Mouse (Mus musculus) intestine, embryonic 14.5 days (tissue): ENCODE results near the gene Il15. TPM values are rescaled to one million over a fixed set of nuclear protein-coding genes. Genes with fewer than 3 reads are reported as not detected.
A peak's percentile ranks its signal among the peaks of the same experiment; 100 is the strongest.

ENCODE experiments used
- ATAC-seq: fragments of 200-750 bp; cut with Nextera tagmentation; replicated peaks from 2 replicates; pipeline ENCODE4 v1.8.0; 2017; ENCODE audit warnings: low read depth, moderate number of reproducible peaks, moderate TSS enrichment, moderate library complexity; ENCODE audit not compliant: low FRiP score, low TSS enrichment
- DNase-seq: peaks from one replicate; pipeline ENCODE4 v3.0.0-alpha.2; 2018; ENCODE audit warnings: low spot score
- H3K27ac ChIP-seq: fragments of 300-500 bp; sonication (generic); 2 replicates; pipeline ENCODE4 v1.5.1; 2014; ENCODE audit warnings: low read depth, mild to moderate bottlenecking, control low read depth
- H3K27me3 ChIP-seq: fragments of 300-500 bp; sonication (generic); replicated peaks from 2 replicates; pipeline ENCODE4 v1.6.1; 2014; ENCODE audit warnings: low read length, control low read depth; ENCODE audit not compliant: control insufficient read depth, insufficient read depth
- H3K36me3 ChIP-seq: fragments of 300-500 bp; sonication (generic); 2 replicates; pipeline ENCODE4 v1.6.1; 2014; ENCODE audit warnings: low read length, control low read depth; ENCODE audit not compliant: control insufficient read depth, insufficient read depth
- H3K4me1 ChIP-seq: fragments of 300-500 bp; sonication (generic); replicated peaks from 2 replicates; pipeline ENCODE4 v1.6.1; 2014; ENCODE audit warnings: low read length, control low read depth, mixed read lengths; ENCODE audit not compliant: control insufficient read depth, insufficient read depth
- H3K4me2 ChIP-seq: fragments of 300-500 bp; sonication (generic); 2 replicates; pipeline ENCODE4 v1.6.1; 2014; ENCODE audit warnings: low read length
- H3K4me3 ChIP-seq: fragments of 300-500 bp; sonication (generic); 2 replicates; pipeline ENCODE4 v1.5.1; 2014; ENCODE audit warnings: low read depth, low read length, control low read depth, mixed read lengths
- H3K9ac ChIP-seq: fragments of 300-500 bp; sonication (generic); 2 replicates; pipeline ENCODE4 v1.6.1; 2014; ENCODE audit warnings: mild to moderate bottlenecking, low read length
- H3K9me3 ChIP-seq: fragments of 300-500 bp; sonication (generic); 2 replicates; pipeline ENCODE4 v1.6.1; 2016; ENCODE audit warnings: low read length, control low read depth; ENCODE audit not compliant: control insufficient read depth
- WGBS: fragments of 180-500 bp; shearing (Covaris S2); extraction: QIAGEN DNeasy Blood & Tissue Kit; methylation state at CpG from one replicate; pipeline ENCODE4 v1.1.7; 2014; 5-methylcytosine and 5-hydroxymethylcytosine counted together
- polyA plus RNA-seq: library from polyadenylated mRNA; unstranded; fragments of >200 nt; fragmentation: Nextera tagmentation; extraction: Ambion mirVana; gene quantifications from 2 replicates; pipeline ENCODE4 v1.2.1, GENCODE M21; 2014

Il15 gene
- polyA plus RNA-seq, 1 experiment from 2014 or later, result 13.8 TPM

DNA sequence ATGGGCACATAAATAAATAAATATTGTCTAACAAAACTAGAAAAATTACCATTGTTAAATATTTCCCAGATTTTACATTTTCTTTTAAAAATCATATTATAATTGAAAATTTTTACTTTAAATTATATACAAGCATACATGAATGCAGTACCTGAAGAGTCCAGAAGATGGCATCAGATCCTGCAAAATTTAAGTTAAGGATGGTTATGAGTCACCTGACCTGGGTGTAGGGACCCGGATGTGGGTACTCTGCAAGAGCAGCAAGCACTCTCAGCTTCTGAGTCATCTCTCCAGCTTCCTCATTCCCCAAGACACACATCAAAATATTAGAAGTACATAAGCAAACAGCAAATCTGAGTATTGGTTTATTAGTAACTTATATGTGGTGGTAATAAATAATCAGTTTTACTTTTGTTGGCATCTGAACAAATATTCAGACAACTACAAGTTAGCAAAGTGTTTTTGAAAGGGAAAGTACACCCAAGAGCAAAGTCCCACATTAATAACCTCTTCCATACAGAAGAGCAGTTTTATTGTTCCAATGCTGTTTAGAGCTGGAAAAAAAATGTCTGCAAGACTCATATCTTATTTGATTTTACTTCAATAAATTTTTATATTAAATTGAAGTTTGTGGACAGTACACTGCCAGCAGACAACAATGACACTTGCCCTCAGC is 51.6 kb downstream of the Il15 start:
- 56% methylated on average over 1 of the region's 1 CpGs for WGBS
- Histone ChIP-seq H3K4me2 (no peak overlapping the region), H3K27me3 (no peaks in the 10 kb centered on the region), H3K27ac (no peak overlapping the region), H3K4me3 (no peak overlapping the region), H3K36me3 (no peaks in the 10 kb centered on the region), H3K4me1 (no peaks in the 10 kb centered on the region), H3K9me3 (no peaks in the 10 kb centered on the region), H3K9ac (no peak overlapping the region)
- DNase-seq, result no peak
- ATAC-seq, result no peak

DNA sequence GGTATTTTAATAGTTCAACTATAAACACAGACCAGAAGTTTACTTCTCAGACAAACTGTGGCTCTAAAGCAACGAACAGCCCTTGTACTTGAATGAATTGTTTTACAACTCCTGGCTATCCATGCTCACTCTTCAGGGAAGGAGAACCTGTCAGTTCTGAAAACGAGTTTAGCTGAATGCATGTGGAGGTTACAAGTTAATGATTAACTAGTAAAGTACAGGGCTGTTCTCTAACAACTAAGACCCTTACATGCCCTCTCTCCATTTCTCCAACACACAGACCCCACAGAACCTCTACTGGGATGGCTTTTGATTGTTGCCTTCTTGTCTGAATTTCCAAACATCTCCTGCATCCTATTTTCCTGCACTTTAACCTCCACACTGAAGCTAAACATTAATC is 53.7 kb downstream of the Il15 start:
- DNase-seq (no peak), ATAC-seq (peak; percentile 55)
- H3K4me2 ChIP-seq, result no peak overlapping the region
- no peaks in the 10 kb centered on the region for H3K36me3 ChIP-seq
- H3K27me3 ChIP-seq, result no peaks in the 10 kb centered on the region
- no peak overlapping the region for H3K4me3 ChIP-seq
- no peak overlapping the region for H3K9ac ChIP-seq
- H3K4me1 ChIP-seq, result no peaks in the 10 kb centered on the region
- WGBS, result 9% methylated on average over 2 of the region's 2 CpGs
- H3K9me3 ChIP-seq, result no peaks in the 10 kb centered on the region
- no peak overlapping the region for H3K27ac ChIP-seq

DNA sequence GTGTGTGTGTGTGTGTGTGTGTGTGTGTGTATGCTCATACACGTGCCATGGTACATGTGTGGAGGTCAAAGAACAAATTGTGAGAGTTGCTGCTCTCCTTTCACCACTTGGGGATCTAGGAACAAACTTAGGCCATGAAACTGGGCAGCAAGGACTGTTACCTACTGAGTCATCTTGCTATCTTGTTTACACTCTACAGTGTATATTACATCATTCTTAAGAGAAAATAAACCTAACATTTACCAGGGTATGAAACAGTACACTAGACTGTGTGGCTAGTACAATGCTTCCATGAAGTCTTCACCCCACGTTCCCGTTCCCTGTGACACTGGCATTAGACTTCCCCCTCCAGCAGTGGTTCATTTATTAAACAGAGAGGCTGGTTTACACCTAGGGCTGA is 56.5 kb downstream of the Il15 start:
- Histone ChIP-seq H3K9ac (no peak overlapping the region), H3K4me1 (no peaks in the 10 kb centered on the region), H3K27ac (no peak overlapping the region), H3K36me3 (no peaks in the 10 kb centered on the region), H3K9me3 (no peaks in the 10 kb centered on the region), H3K4me3 (no peak overlapping the region), H3K4me2 (no peak overlapping the region), H3K27me3 (no peaks in the 10 kb centered on the region)
- WGBS, result 67% methylated on average over 3 of the region's 3 CpGs
- DNase-seq (no peak), ATAC-seq (no peak; the same call in 1 of the 2 replicates)

DNA sequence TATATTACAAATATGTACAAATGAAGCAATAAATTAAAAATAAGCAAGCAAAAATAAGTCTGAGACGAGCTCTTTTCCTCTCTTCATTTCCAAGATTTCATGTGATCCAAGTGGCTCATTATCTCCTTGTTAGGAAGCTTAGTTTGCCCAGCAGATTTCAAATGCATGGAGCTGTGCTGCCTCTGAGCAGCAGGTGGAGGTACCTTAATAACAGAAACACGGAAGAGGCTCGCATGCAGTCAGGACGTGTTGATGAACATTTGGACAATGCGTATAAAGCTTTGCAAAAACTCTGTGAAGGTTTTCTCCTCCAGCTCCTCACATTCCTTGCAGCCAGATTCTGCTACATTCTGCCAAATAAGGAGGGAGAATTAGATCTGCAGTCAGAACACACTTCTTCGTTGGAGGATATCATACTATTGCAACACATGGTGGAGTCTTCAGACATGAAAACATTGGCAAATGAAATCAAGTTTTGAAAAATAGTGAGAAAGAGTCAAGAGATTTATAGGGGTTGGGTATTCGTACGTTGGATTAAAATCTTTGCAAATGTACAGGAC is 71.3 kb downstream of the Il15 start:
- ATAC-seq, result no peak
- Histone ChIP-seq H3K4me1 (no peaks in the 10 kb centered on the region), H3K27ac (no peak overlapping the region), H3K9me3 (no peaks in the 10 kb centered on the region), H3K4me3 (no peak overlapping the region), H3K4me2 (no peak overlapping the region), H3K27me3 (no peaks in the 10 kb centered on the region), H3K36me3 (no peaks in the 10 kb centered on the region), H3K9ac (no peak overlapping the region)
- DNase-seq, result no peak
- WGBS, result 89% methylated on average over 8 of the region's 8 CpGs

DNA sequence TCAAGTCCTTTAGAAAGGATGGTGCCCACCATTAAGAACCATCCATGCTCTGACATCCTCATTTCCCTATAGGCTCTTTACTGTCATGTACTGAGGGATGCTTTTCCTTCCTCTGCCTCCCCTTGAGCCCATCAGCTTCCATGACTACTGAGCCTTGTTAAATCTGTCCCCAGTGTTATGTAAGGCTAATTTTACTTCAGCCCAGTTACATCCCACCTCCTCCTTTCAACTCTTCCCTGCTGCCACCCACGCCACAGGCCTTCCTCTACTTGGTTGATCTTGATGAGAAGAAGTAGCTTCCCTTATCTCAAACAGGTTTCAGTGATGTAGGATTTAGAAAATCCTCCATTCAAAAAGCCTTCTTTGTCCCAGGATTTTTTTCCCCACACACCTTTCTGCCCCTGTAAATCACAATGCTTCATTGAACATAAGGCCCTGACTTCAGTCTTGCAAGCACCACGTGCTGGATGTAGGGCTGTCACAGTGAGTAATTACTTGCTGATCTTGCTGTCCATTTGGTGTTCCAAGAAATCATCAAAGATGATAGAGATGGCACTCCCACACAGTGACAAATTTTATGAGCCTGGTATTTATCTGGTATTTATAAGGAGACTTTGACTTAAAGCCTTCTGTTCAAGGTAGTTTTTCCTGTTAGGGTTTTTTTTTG is 74.9 kb downstream of the Il15 start:
- no peak overlapping the region for H3K4me3 ChIP-seq
- no peak for ATAC-seq
- WGBS, result 47% methylated on average over 2 of the region's 2 CpGs

DNA sequence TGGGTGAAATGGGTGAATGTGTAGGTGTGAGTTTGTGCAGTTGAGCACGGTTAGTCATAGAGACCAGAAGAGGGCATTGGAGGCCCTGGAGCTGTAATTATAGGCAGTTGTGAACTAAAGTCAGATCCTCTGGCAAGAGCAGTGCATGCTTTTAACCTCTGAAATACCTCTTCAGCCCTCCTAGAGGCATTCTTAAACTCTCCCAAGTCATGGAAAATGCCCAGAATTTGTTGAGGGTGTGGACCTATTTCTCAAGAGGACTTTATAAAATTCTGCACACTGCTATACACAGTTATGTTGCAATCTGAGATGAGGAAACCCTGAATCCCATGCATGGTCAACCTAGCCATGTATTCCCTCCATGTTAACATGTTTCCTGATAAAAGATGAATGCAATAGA is 77.0 kb downstream of the Il15 start:
- H3K4me2 ChIP-seq, result no peak overlapping the region
- H3K27ac ChIP-seq, result no peak overlapping the region
- DNase-seq (no peak), ATAC-seq (no peak)
- no peaks in the 10 kb centered on the region for H3K36me3 ChIP-seq
- no peaks in the 10 kb centered on the region for H3K27me3 ChIP-seq
- no peak overlapping the region for H3K4me3 ChIP-seq
- H3K9ac ChIP-seq, result no peak overlapping the region
- 87% methylated on average over 1 of the region's 1 CpGs for WGBS
- H3K9me3 ChIP-seq, result no peaks in the 10 kb centered on the region
- no peaks in the 10 kb centered on the region for H3K4me1 ChIP-seq

More for the DNA sequence above, 74.9 kb downstream of the Il15 start:
- Histone ChIP-seq H3K36me3 (no peaks in the 10 kb centered on the region), H3K27me3 (no peaks in the 10 kb centered on the region), H3K4me2 (no peak overlapping the region), H3K4me1 (no peaks in the 10 kb centered on the region), H3K9me3 (no peaks in the 10 kb centered on the region), H3K27ac (no peak overlapping the region), H3K9ac (no peak overlapping the region)
- no peak for DNase-seq

DNA sequence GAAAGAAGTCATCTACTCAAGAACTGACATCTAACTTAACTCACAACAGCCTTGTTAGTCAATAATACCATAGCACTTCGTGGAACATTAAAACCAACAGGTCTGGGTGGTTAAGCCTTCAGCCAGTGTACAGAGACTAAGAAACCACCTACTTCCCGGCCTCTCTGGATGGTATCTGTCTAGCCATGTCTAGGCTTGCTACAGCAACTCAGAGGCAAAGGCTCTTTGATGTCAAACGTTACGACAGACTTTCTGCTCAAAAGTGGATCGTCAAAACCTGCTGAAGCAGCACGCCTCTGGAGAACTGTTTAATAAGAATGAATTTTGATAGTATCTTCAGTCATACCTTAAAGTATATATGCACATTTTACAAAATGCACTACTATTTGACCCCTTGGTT is 77.4 kb downstream of the Il15 start:
- Histone ChIP-seq H3K36me3 (no peaks in the 10 kb centered on the region), H3K27me3 (no peaks in the 10 kb centered on the region), H3K4me2 (no peak overlapping the region), H3K4me3 (no peak overlapping the region), H3K9ac (no peak overlapping the region), H3K4me1 (no peaks in the 10 kb centered on the region), H3K9me3 (no peaks in the 10 kb centered on the region), H3K27ac (no peak overlapping the region)
- ATAC-seq, result no peak
- WGBS, result 83% methylated on average over 6 of the region's 6 CpGs
- DNase-seq, result no peak

DNA sequence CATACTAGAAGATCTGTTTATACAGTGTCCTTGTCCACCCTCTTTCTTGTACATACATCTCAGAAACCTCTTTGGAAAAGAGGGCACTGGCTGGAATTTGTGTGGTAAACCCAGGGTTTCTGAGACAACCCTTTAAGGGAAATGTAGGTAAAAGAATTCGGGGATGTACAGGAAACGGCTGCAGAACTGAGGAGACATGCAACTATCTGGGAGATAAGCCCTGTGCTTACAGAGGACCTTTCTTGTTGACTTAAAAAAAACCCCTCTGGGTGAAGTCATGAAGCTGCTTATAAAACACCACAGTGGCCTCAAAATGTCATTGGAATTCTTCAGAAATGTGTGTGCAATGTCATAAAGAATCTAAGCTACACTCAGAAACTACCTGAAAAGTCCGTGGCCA is 85.6 kb downstream of the Il15 start:
- WGBS, result 68% methylated on average over 3 of the region's 3 CpGs
- Histone ChIP-seq H3K9ac (no peak overlapping the region), H3K36me3 (no peaks in the 10 kb centered on the region), H3K27ac (no peak overlapping the region), H3K4me2 (no peak overlapping the region), H3K27me3 (no peaks in the 10 kb centered on the region), H3K4me1 (no peaks in the 10 kb centered on the region), H3K4me3 (no peak overlapping the region), H3K9me3 (no peaks in the 10 kb centered on the region)
- no peak for ATAC-seq
- DNase-seq, result no peak

DNA sequence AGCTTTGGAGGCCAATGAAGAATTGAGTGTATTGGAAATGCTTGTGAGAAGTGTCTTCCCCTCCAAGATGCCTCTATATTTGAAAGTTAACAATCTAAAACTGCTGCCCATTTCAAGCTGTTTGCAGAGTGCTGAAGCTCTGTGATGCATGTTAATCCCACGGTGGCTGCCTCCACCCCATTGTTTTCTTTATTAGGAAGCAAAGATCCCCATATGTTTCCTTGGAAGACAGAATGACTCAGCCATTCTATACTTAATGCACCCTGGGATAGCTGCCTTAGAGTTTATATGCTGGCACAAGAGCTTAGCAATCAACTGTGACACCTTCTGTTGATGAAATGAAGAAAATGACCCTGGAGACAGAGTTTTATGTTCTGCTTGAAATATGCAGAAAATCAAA is 96.6 kb downstream of the Il15 start:
- H3K9ac ChIP-seq, result no peak overlapping the region
- no peaks in the 10 kb centered on the region for H3K4me1 ChIP-seq
- H3K36me3 ChIP-seq, result no peaks in the 10 kb centered on the region
- DNase-seq (no peak), ATAC-seq (no peak)
- no peak overlapping the region for H3K4me3 ChIP-seq
- 52% methylated on average over 1 of the region's 1 CpGs for WGBS
- no peaks in the 10 kb centered on the region for H3K27me3 ChIP-seq
- H3K4me2 ChIP-seq, result no peak overlapping the region
- H3K9me3 ChIP-seq, result no peaks in the 10 kb centered on the region
- H3K27ac ChIP-seq, result no peak overlapping the region
